Mouse (Mus musculus) E14TG2a.4 (cell line): ENCODE measurements around the gene Gnmt.

Experiments used
- CTCF ChIP-seq: conservative IDR thresholded peaks from 2 replicates; pipeline ENCODE4 v1.5.1; 2014; ENCODE audit warnings: low read length
- NANOG ChIP-seq: IDR thresholded peaks from 2 replicates; pipeline ENCODE4 v1.6.1; 2014; ENCODE audit warnings: borderline replicate concordance, low read length, mixed read lengths
- POU5F1 ChIP-seq: IDR thresholded peaks from 2 replicates; pipeline ENCODE4 v1.6.1; 2014; ENCODE audit warnings: low read length, borderline replicate concordance

DNA sequence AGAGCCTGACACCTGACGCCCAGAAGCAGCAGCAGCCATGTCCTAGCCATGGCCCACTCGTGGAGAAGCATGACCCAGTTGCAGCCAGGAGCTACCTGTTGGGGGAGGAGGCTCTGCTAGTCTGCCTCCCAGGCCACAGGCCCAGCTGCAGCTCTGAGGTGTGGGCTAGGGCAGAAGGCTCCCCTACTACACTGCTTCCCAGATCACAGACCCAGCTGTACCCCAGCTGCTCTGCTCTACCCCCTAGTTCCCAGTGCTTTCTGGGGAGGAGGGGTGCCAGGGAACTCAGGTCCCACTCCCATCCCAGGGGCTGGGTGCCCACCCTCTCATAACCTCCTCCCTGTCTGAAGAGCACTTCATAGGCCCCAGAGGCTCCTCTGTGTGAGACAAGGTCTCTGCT lies 34.6 kb upstream of the Gnmt start, which contains the start of gene Ptcra:
- TF ChIP-seq CTCF (no peak), POU5F1 (no peak), NANOG (no peak)
